Mouse (Mus musculus): Measurements from ENCODE around the gene Shd.

DNA sequence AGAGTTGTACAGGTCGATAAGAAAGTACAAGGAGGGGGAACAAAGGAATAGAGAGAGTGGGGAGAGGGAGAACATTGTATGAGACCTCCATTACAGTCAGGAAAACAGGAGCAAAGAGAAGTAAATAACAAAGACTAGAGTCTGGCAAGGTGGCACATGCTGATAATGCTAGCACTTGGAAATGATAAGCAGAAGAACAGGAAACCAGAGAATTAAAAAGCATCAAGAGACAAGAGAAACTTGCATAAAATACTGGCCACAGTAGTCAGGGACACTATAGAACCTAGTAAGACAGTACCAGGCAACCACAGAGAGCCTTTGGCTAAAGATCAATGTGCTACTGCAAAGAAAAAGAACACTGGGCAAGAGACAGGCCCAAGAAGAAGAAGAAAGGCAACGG, 37.6 kb upstream of the Shd start:
- no peak for TF ChIP-seq FOSL1 (IDR thresholded peaks at IDR 0.05; ENCODE audit: insufficient read depth, low read length, poor library complexity, severe bottlenecking)
- TF ChIP-seq USF1 (IDR thresholded peaks at IDR 0.05; ENCODE audit: low read depth) = no peak
